Mouse (Mus musculus) CD4-positive, CD25-positive, alpha-beta regulatory T cell, adult 4 months (primary cell): ENCODE data around the gene Tigd3. TPM values are rescaled to one million over a fixed set of nuclear protein-coding genes. Genes with fewer than 3 reads are reported as not detected.

Experiments used
- ATAC-seq: one replicate; pipeline ENCODE4 v1.8.0; 2017
- polyA plus RNA-seq, 2 experiments: library from polyadenylated mRNA; unstranded; fragments of 100-300 nt; shearing (Covaris generic); gene quantifications; one replicate each; pipeline ENCODE4 v1.2.1; 2017

Tigd3 gene
- polyA plus RNA-seq, 2 experiments from 2014 or later, result 0.51 to 0.84 TPM

GRCm38 (mm10) chr19:5845319-5846135, 48.4 kb downstream of the Tigd3 start:
- peak; percentile 46 for ATAC-seq

DNA sequence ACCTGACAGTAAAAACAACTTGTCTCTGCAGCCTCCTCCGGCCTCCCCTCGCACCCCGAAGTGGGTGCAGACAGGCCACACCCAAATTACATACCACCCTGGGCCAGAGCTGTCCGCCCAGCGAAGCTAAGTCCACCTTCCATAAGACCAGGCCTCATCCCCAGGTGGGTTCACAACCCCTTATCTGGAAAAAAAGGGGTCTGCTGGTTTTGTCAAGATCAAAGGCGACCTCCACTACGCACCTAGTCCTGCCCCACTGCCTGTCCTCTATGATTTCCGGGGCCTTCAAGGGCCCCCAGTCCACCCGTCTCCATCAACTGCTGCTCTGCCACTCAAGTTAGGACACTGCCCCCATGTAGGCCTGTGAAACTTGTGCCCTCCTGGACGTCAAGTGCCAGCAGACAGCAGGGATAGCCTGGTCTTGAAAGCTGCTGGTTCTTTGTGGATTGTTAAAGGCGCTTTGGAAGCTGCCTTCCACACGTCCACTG, 49.1 kb downstream of the Tigd3 start:
- ATAC-seq, result peak; percentile 20

- no peak for ATAC-seq
These were observed 49.9 kb downstream of the Tigd3 start for GRCm38 (mm10) chr19:5843781-5844691.

- no peak for ATAC-seq
These were observed 50.9 kb downstream of the Tigd3 start for GRCm38 (mm10) chr19:5842785-5843730.

DNA sequence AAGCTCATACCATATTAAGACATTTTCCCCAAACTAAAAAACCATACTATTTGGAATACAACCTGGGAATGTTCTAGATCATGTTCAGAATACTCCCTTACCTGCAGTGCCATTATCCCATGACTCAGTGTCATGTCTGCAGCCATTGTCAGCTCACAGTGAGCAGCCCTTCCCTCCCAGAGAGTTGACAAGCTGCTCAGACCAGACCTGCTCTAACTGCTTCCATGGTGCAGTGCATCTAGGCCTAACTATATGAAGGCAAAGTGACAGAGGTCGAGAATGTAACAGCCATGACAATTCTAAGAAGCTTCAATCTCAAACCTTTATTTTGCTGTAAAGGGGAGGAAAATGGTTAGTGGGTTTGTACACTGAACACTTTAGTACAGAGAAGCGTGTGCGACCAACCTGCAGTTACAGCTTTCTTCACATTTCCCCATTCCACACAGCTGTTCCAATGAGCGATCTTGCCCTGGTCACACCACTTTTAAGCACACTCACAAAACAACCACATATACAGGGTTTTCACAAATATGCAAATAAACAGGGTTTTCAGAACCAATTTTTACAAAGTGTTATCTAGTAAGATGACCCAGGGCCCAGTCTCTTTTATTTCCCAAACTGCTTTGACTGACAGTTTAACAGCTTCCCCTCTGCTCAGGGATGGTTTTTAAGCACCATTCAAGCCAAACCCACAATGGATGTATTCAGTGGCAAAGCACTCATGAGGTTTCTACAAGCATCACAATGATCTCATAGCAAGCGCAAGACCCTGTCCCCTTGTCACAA, 51.8 kb downstream of the Tigd3 start:
- ATAC-seq, result no peak

DNA sequence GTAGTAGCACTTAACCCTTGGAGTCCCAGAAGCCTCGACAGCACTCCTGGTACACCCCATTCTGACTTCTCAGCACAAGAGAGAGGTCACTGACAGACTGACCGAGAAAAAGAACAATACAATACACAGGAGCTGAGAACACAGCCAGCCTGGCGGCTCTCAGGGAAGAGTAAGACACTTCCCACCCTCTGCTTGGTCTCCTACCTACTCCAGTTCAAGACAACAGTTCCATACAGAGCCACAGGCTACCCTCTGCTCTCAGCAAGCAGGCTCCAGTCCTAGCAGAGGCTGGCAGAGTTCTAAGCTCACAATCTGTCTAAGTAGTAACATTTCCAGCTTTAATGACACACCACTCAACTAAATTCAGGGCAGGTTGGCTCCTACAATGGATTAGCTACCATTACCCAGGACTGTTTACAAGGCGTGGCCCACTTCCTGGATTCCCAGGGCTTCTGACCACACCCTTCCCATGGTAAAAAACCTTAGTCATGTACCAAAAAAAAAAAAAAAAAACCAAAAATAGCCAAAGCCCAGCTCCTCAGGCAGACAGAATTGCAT, 52.5 kb downstream of the Tigd3 start:
- no peak for ATAC-seq

Other genes starting within 250 kb of the Tigd3 start
- 10 to 100 TPM; 19.0 to 25.6 TPM for gene Sipa1, start 230.4 kb downstream of the Tigd3 start, polyA plus RNA-seq
- gene Map3k11, start 205.4 kb downstream of the Tigd3 start, polyA plus RNA-seq, result 1 to 10 TPM; 6.3 to 8.4 TPM
- gene Pcnx3, start 205.2 kb downstream of the Tigd3 start, polyA plus RNA-seq, result 10 to 100 TPM; 21.6 to 23.9 TPM
- gene Kcnk7, start 189.8 kb downstream of the Tigd3 start, polyA plus RNA-seq, result 1 to 10 TPM; 1.9 to 2.4 TPM
- gene Ehbp1l1, start 167.8 kb downstream of the Tigd3 start, polyA plus RNA-seq, result 10 to 100 TPM; 14.4 to 20.7 TPM
- gene Fam89b, start 164.5 kb downstream of the Tigd3 start, polyA plus RNA-seq, result 10 to 100 TPM; 43.5 to 55.3 TPM
- gene Ltbp3, start 153.2 kb downstream of the Tigd3 start, polyA plus RNA-seq, result not detected
- gene Scyl1, start 122.7 kb downstream of the Tigd3 start, polyA plus RNA-seq, result 10 to 100 TPM; 15.1 to 19.4 TPM
- gene Frmd8, start 18.9 kb downstream of the Tigd3 start, polyA plus RNA-seq, result 10 to 100 TPM; 62.6 to 85.3 TPM
- 10 to 100 TPM; 51.6 to 73.7 TPM for gene Slc25a45, start 16.3 kb downstream of the Tigd3 start, polyA plus RNA-seq
- 100 to 1,000 TPM; 214 to 296 TPM for gene Dpf2, start 18.9 kb upstream of the Tigd3 start, polyA plus RNA-seq
- under 1 TPM in 1 of 2 experiments, not detected in 1; 0.34 TPM for gene Cdc42ep2, start 30.7 kb upstream of the Tigd3 start, polyA plus RNA-seq
- 10 to 100 TPM; 13.8 to 15.8 TPM for gene Pola2, start 70.1 kb upstream of the Tigd3 start, polyA plus RNA-seq
- gene Slc22a20, start 92.0 kb upstream of the Tigd3 start, polyA plus RNA-seq, result not detected
- gene Capn1, start 121.7 kb upstream of the Tigd3 start, polyA plus RNA-seq, result 10 to 100 TPM; 40.2 to 45.3 TPM
- 10 to 100 TPM; 13.4 to 17.1 TPM for gene Syvn1, start 152.4 kb upstream of the Tigd3 start, polyA plus RNA-seq
- 10 to 100 TPM; 33.9 to 37.5 TPM for gene Mrpl49, start 163.6 kb upstream of the Tigd3 start, polyA plus RNA-seq
- gene Fau, start 163.7 kb upstream of the Tigd3 start, polyA plus RNA-seq, result 1,000 to 10,000 TPM; 2,365 to 3,114 TPM
- gene Znhit2, start 167.0 kb upstream of the Tigd3 start, polyA plus RNA-seq, result 1 to 10 TPM; 5.7 to 6.7 TPM
- 1 to 10 TPM; 5.5 to 7.1 TPM for gene Tm7sf2, start 174.2 kb upstream of the Tigd3 start, polyA plus RNA-seq
- 10 to 100 TPM; 27.9 to 39.0 TPM for gene Vps51, start 183.1 kb upstream of the Tigd3 start, polyA plus RNA-seq
- not detected for gene Tmem262, start 185.9 kb upstream of the Tigd3 start, polyA plus RNA-seq
- gene Gm28374, start 188.1 kb upstream of the Tigd3 start, polyA plus RNA-seq, result not detected
- gene Zfpl1, start 190.8 kb upstream of the Tigd3 start, polyA plus RNA-seq, result 10 to 100 TPM; 36.7 to 51.4 TPM
- 1 to 10 TPM; 3.5 to 5.5 TPM for gene Cdca5, start 190.8 kb upstream of the Tigd3 start, polyA plus RNA-seq
- gene AC131692.1, start 200.3 kb upstream of the Tigd3 start, polyA plus RNA-seq, result not detected
- under 1 TPM in 1 of 2 experiments, not detected in 1; 0.17 TPM for gene Naaladl1, start 211.6 kb upstream of the Tigd3 start, polyA plus RNA-seq
- 1 to 10 TPM in 1 of 2 experiments, under 1 TPM in 1; 0.43 to 2.2 TPM for gene Sac3d1, start 224.5 kb upstream of the Tigd3 start, polyA plus RNA-seq
- 10 to 100 TPM; 20.9 to 26.5 TPM for gene Snx15, start 234.2 kb upstream of the Tigd3 start, polyA plus RNA-seq
- not detected for gene Batf2, start 246.8 kb upstream of the Tigd3 start, polyA plus RNA-seq
- gene Arl2, start 247.4 kb upstream of the Tigd3 start, polyA plus RNA-seq, result 10 to 100 TPM; 17.1 to 31.5 TPM